Mouse (Mus musculus) right cerebral cortex, postnatal 10 days (tissue): ENCODE measurements around the gene Casc1.

Source experiments
- DNase-seq, 2 experiments: peaks; one replicate each; pipeline ENCODE4 v3.0.0; 2021; ENCODE audit warnings: low spot score in 2 of 2

The Casc1 gene

DNA sequence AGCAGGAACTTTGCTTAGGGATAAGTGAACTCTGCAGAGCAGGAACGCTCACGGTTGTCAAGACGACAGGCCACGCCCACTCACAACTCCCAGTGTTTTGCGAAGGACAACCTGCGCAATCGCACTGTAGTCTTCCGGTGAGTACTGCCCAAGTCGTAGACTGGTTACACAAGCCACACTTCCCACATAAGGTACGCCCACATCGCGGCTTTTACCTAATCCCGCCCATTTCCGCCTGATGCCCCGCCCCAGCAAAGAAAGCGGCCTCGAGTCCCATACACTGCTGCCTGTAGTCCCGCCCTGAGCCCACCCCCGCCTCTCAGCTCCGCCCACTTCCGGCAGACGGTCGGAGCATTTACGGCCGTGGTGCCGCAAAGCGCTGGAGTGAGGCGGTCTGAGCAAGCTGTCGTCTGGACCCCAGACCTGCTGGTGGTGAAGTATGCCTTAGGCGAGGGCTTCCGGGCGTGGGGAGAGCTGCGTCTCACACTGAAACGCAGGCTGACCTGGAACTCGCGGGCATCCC is at the start of gene Casc1, which contains the start of gene Etfrf1:
Gene Casc1 (minus strand): TSS at position 190 of the 523 bp plus-strand sequence.
Gene Etfrf1 (plus strand): TSS at position 319 of the 523 bp plus-strand sequence.
- peak; percentile 99 to 100 for DNase-seq

DNA sequence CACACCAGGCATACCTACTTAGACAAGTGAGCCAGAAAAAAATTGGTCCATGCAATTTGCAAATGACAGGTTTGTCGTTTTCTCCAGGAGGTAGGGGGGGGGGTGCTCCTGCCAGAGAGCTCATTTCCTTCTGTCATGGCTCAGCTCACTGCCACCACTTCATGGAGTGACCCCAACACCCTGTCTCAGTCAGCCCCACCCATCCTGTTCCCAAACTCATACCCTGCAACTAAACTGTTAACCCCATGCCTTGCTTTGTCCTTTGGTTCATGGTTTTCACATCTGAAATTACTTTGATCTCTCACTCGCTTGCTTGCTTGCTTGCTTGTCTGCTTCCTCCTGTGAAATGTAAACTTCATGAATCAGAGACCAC is 45.9 kb upstream of the Casc1 start:
- no peak for DNase-seq

DNA sequence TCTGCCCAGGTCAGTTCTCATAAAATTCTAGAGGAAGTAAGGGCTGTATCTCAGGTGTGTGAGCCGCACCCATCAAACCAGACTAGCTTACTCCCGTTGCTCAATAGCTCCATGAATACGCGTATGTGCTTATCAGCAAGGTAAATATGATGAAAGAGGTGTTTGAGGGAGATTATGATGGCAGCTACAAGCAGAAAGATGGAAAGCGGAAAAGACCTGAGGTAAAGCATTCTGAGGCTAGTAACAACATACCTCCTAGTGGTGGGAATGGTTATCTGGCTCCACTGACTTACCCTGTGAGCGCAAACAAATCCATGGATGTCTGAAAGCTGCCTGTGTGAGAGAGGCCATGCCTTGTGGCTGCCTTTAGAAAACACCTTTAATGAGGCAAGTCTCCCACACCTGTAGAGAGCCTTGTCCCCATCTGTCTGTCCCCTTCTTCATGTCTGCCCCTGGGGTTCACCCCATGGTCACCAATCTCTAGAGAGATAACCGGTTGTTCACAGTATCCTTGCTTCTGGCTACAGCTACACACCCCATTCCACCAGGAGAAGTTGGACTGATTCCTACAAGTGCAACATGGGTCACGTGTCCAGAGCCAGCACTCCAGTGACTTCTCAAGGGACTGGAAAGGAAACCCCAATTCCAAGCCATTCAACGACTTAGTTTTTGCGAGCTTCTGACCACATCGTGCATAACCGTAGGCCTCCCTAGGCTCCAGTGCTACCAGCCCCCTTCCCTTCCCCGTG is 45.3 kb upstream of the Casc1 start:
- no peak for DNase-seq

DNA sequence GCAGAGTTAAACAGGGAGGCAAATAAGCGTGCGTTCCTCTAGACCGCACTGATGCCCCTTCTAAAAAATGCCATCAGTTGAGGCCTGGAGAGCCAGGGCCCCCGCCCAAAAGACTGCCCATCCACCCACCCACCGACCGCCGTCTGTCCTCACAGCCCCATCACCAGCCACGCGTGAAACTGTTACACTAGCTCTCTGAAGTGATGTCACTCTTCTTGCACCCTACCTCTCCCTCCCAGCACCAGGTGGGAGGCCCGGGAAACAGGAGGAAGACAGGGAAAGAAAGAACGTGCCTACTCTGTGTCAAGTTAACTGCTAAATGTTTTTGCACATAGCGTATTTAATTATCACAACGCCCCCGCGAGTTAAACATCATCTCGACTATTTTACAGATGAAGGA is 40.0 kb upstream of the Casc1 start:
- peak; percentile 49 to 66 for DNase-seq

- DNase-seq: peak; percentile 92 to 93
These were observed 39.5 kb upstream of the Casc1 start, which contains the start of gene Kras for GRCm38 (mm10) chr6:145250185-145250791. Gene Kras, minus strand, starts transcription at chr6:145250239.

- peak; percentile 60 to 63 for DNase-seq
These were observed 38.7 kb upstream of the Casc1 start for GRCm38 (mm10) chr6:145249291-145250184.

DNA sequence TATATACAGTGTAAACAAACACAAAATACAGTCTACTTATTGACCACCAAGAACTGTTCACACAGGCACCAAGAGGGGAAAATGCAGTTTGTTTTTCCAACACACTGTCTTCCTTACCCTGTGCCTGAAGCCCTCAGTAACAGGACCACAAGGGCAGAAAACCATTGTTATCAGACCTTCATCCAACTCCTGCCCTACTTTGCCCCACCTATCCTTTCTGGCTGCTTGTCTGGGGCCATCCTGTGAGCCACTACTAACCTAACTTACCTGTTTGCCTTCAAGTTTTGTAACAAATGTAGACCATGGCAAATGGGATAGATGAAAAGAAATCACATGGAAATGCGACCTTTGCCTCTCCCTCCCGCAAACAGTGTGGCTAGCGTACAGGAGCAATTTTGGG is 37.1 kb upstream of the Casc1 start:
- no peak for DNase-seq

DNA sequence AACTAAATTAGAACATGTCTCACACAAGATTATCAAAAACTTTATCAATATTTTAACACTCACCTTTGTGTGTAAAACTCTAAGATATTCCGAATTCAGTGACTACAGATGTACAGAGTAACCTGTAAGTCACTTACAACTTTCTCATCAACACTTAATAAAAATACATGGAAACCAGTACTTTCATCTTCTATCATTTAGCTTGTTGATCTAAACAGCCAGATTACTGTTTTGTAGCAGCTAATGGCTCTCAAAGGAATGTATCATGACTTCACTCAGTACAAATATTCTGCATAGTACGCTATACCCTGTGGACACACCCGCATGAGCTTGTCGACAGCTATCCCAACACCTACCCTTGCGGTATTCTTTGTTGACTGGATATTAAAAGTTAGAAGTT is 36.0 kb upstream of the Casc1 start:
- DNase-seq: no peak

- DNase-seq: no peak
These were observed 31.7 kb upstream of the Casc1 start for GRCm38 (mm10) chr6:145242521-145242920.

DNA sequence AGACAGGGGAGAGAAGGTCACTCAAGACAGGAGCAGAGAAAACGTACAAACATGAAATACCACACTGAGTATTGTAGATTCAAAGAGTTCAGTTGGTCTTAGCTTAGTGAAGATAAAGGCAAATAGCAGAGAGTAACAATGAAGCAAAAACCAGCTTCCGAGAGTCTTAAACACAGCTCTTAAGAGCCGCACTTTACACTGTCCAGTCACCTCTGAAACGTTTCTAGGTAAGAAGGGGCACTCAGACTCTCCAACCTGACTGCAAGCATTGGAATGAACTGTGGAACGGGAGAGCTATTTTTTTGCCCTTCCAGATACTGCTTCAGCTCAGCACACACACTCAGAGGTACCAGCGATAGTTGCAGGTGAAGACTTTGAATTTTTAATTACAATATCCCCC is 29.5 kb upstream of the Casc1 start:
- no peak for DNase-seq

- DNase-seq: no peak
These were observed 26.3 kb upstream of the Casc1 start for GRCm38 (mm10) chr6:145237148-145237547.

DNA sequence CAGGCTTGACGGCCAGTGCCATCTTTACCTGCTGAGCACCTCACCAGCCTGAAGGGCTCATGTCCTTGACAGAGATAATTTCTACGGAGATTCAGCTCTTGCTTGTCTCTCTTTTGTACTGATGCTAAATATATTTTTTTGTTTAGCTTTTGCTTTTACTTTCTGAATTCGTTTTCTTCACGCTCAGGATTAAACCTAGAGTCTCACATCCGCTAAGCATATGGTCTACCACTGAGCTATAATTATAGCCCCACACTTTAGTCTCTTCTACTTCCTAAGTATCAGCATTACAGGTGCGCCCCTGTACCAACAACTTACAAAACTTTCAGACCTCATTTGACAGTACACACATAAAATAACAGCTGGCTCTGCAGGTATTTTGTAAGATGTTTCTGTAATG is 24.6 kb upstream of the Casc1 start:
- no peak for DNase-seq

DNA sequence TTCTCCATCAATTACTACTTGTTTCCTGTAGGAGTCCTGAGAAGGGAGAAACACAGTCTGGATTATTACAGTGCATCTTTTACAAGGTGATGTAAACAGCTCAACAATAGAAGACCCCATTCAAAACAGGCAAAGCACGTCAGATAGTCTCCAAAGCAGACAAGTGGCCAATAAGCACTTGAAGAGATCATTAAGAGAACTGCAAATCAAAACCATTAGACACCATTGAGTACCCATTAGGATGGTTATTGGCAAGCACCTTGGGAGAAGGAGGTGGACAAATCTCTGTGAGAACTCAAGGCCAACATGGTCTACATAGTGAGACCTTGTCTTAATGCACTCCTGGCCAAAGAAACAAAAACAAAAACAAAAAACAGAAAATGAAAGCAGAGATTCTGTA is 23.6 kb upstream of the Casc1 start:
- no peak for DNase-seq

DNA sequence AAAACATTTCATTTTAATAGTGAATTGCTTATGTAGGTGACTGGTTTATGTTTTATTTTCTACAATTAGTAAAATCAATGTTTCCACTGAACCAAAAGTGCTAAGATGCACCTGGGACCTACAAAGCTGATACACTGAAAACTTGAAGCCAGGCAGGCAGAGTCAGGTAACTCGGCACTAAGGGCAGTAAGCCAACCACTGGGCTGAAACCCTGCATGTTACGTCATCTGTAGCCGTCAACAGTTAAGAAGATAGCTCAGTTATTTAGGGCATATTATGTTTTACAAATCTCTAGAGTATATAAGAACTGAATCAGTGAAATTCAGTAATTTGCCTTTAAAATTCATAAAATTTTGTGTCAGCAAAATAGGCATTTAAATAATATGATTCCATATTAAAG is 15.5 kb upstream of the Casc1 start:
- no peak for DNase-seq

- DNase-seq: no peak
These were observed 13.4 kb upstream of the Casc1 start for GRCm38 (mm10) chr6:145224246-145224645.

DNA sequence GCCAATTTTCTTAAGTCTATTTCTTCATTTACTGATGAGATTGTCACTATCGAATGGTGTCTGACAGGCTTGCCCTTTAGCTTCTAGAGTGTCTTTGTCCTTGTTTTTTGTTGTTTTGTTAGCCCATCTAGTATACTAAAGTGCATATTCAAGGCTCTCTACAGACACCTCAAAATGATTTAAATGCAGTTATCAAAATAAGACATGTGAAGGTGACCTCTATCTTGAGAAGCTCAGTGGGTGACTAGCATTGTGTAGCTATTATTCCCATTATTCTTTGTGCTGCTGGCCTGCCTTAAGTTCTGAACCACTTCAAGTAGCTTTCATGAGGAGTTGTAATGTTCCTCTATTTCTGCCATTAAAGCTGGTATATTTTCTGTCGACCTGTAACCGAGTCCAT is 5.0 kb upstream of the Casc1 start:
- DNase-seq: no peak

GRCm38 (mm10) chr6:145213916-145214315 is 3.1 kb upstream of the Casc1 start:
- no peak for DNase-seq

GRCm38 (mm10) chr6:145211376-145212305 is 836 bp upstream of the Casc1 start:
- DNase-seq: no peak

- DNase-seq: peak in 1 of 2 experiments; percentile 49
These were observed 637 bp downstream of the Casc1 start for GRCm38 (mm10) chr6:145210056-145210680.

GRCm38 (mm10) chr6:145205142-145205541 is 5.7 kb downstream of the Casc1 start:
- peak in 1 of 2 experiments; percentile 19 for DNase-seq
